Mouse (Mus musculus): ENCODE data around the gene Msl1.

DNA sequence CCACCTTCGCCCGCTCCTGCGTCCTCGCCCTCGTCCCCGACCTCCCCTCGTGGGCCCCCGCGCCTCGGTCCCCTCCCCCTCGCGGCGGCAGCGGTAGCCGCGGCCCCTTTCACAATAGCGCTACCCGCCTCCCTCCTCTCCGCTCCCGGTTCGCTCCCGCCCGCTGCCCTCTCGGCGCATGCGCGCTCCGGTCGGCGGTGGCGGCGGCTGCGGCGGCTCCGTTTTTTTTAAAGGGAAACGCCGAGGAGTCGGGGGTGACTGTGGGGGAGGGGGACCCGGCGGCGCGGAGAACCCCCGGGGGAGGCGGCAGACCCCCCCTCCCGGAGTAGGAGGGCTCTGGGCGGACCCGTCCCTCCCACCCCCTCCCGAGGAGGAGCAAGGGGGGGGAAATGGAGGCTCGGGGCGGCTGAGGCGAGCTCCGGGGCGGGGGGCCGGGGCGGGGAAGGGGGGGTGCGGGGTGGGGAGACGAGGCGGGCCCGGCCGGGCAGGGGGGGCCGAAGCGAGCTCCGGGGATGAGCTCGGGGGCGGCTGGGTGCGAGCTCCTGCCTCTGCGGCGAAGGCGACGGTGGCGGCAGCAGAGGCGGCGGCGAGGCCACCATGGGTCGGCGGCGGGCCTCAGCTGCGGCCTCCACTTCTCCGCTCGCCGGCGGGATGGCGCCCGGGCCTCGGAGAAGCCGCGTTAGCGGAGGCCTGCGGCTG lies at the start of gene Msl1:
- TF ChIP-seq CTCF (IDR thresholded peaks at IDR 0.05; ENCODE audit: extremely low read depth, insufficient read length, insufficient replicate concordance, low read depth, low read length) (no peak), POLR2A (IDR thresholded peaks at IDR 0.05; ENCODE audit: low read depth, low read length) (peak; percentile 63)
